Mouse (Mus musculus) bone marrow, adult 2 months (tissue): ENCODE data around the gene Nhlh2.

ENCODE experiments used
- CTCF ChIP-seq: fragments of 200-500 bp; IDR thresholded peaks from 2 replicates; pipeline ENCODE4 v1.5.1; 2011; ENCODE audit warnings: low read length, control low read depth; ENCODE audit not compliant: control insufficient read depth, insufficient read depth
- POLR2A ChIP-seq: fragments of 200-500 bp; IDR thresholded peaks from 2 replicates; pipeline ENCODE4 v1.6.1; 2011; ENCODE audit warnings: low read depth, mild to moderate bottlenecking, control low read depth, low read length, borderline replicate concordance; ENCODE audit not compliant: control insufficient read depth

DNA sequence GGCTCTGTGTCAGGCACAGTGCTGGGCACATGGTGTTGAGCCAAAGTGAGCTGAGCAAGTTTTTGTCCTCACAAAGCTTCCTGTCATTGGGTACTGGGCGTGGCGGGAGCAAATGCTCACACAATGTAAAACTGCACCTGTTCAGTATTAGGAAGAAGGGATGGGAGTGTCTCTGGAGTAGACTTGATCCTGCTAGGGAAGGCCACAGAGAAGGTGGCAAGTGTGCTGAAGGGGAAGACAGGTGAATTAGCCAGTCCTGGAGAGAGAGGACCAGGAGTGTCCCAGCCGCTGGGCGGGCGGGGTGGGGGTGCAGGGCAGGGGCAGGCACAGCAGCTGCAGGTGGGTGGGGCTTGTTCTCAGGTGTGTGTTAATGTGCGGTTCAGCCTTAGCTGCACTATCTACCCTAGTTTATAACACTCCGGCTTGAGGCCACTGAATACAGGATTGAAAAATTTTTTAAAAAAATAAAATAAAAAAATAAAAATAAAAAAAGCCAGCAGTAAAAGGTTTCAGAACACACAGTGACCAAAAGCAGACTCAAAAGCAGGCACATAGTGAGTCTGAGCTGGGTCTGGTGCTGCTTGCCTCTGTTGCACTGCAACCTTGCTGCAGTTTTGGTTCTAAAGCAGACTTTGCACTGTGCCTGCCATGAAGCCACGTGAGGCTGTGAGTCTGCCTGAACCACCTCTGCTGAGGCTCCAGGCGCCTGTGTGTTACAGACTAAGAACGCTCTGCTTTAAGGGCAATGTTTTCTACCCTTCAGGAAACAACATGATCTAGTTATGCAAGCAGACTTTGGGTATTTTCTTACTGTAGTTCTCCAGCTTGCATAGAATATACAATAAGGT, 53.6 kb downstream of the Nhlh2 start:
- TF ChIP-seq POLR2A: no peak
- no peak for TF ChIP-seq CTCF
